18 mouse cellular contexts compared by ENCODE assay signal in genomic region chr6:143145051-143145450, GRCm38 (mm10). TPM values are rescaled to one million over a fixed set of nuclear protein-coding genes. Genes with fewer than 3 reads are reported as not detected.
DNase-seq lines count a peak whose midpoint lies in the region; ATAC-seq and TF ChIP-seq lines count a peak whose summit lies in the region.
"Had no signal": no experiment of that assay in that cellular context is flagged by ENCODE, and none has a peak within 500 bp of the region (broad histone marks: within the 10 kb centered on the region; RNA-seq: fewer than 3 reads in every experiment).

No protein-coding gene starts in this region.

- no peak overlapping the region for H3K27ac ChIP-seq in liver, embryonic 16.5 days (ENCODE audit: low read length)
- no peak overlapping the region for H3K27ac ChIP-seq in liver, embryonic 11.5 days (ENCODE audit: low read depth, low read length)
- H3K27ac ChIP-seq in kidney, embryonic 16.5 days (ENCODE audit: low read length) = 0 out of 2 replicates have a peak overlapping the region, but pooled peaks have one; percentile 8
- peak overlapping the region; percentile 84 for H3K27ac ChIP-seq in small intestine, adult 2 months (ENCODE audit: insufficient read depth, low read depth, low read length)
- no peak overlapping the region for H3K27ac ChIP-seq in hindbrain, embryonic 16.5 days (ENCODE audit: low read depth, low read length)
- H3K27ac ChIP-seq: left cerebral cortex, adult 2 months; midbrain, embryonic 15.5 days; neural tube, embryonic 13.5 days had no signal

- H3K9me3 ChIP-seq in liver, embryonic 16.5 days (replicated peaks; ENCODE audit: control insufficient read depth, low read length) = no peaks in the 10 kb centered on the region
- H3K9me3 ChIP-seq in liver, embryonic 11.5 days (ENCODE audit: control insufficient read depth, low read length) = no peaks in the 10 kb centered on the region
- no peaks in the 10 kb centered on the region for H3K9me3 ChIP-seq in kidney, embryonic 16.5 days (ENCODE audit: low read length)
- H3K9me3 ChIP-seq in hindbrain, embryonic 16.5 days (ENCODE audit: control insufficient read depth, low read length) = no peaks in the 10 kb centered on the region
- H3K9me3 ChIP-seq: midbrain, embryonic 15.5 days; neural tube, embryonic 13.5 days had no signal

- no peak for TF ChIP-seq POLR2A in small intestine, adult 2 months (IDR thresholded peaks at IDR 0.05; ENCODE audit: low read depth, low read length)

- no peak for DNase-seq in liver, embryonic 11.5 days (ENCODE audit: low spot score)
- DNase-seq in Patski (ENCODE audit: low read depth, low spot score) = no peak
- DNase-seq in adrenal gland, adult 2 months = no peak
- DNase-seq in ovary, postnatal 14 days (ENCODE audit: low spot score) = no peak
- DNase-seq: adrenal gland, postnatal 14 days; cerebellum, postnatal 10 days; forebrain, postnatal 0 days; gastrocnemius, postnatal 36 days; lung, postnatal 10 days; right cerebral cortex, adult 18-20 months had no signal

- CTCF ChIA-PET in Patski (lab: Charles Lee) = interaction anchor here (1.4 kb wide), 1 partner anchor 30 kb away, joined by 6 read pairs; no protein-coding TSS in a partner anchor

- no peaks in the 10 kb centered on the region for H3K27me3 ChIP-seq in liver, embryonic 16.5 days (ENCODE audit: control insufficient read depth, insufficient read depth, low read depth, low read length)
- H3K27me3 ChIP-seq in liver, embryonic 11.5 days (replicated peaks; ENCODE audit: control insufficient read depth, insufficient read depth, low read length) = no peaks in the 10 kb centered on the region
- no peaks in the 10 kb centered on the region for H3K27me3 ChIP-seq in Patski
- no peaks in the 10 kb centered on the region for H3K27me3 ChIP-seq in kidney, embryonic 16.5 days (ENCODE audit: insufficient read depth, low read length)
- H3K27me3 ChIP-seq in small intestine, adult 2 months (ENCODE audit: control insufficient read depth, insufficient read depth, low read length) = no peaks in the 10 kb centered on the region
- no peaks in the 10 kb centered on the region for H3K27me3 ChIP-seq in hindbrain, embryonic 16.5 days (replicated peaks; ENCODE audit: control insufficient read depth, insufficient read depth, low read length)
- H3K27me3 ChIP-seq: midbrain, embryonic 15.5 days; neural tube, embryonic 13.5 days had no signal

- H3K9ac ChIP-seq in liver, embryonic 16.5 days (ENCODE audit: low read depth, low read length) = no peak overlapping the region
- no peak overlapping the region for H3K9ac ChIP-seq in liver, embryonic 11.5 days (ENCODE audit: low read depth, low read length)
- H3K9ac ChIP-seq in kidney, embryonic 16.5 days (replicated peaks; ENCODE audit: low read length) = no peak overlapping the region
- H3K9ac ChIP-seq in hindbrain, embryonic 16.5 days (ENCODE audit: low read depth, low read length) = no peak overlapping the region
- H3K9ac ChIP-seq: forebrain, postnatal 0 days; midbrain, embryonic 15.5 days; neural tube, embryonic 13.5 days had no signal

- 43% methylated on average over 7 of the region's 7 CpGs for WGBS in liver, embryonic 16.5 days (ENCODE audit: insufficient replicate concordance)
- WGBS in liver, embryonic 11.5 days = 67% methylated on average over 7 of the region's 7 CpGs
- 28% methylated on average over 7 of the region's 7 CpGs for WGBS in kidney, embryonic 16.5 days
- WGBS in small intestine, adult 2 months = 21% methylated on average over 7 of the region's 7 CpGs
- WGBS in hindbrain, embryonic 16.5 days = 45% methylated on average over 7 of the region's 7 CpGs

- H3K36me3 ChIP-seq in liver, embryonic 16.5 days (ENCODE audit: control insufficient read depth, insufficient read depth) = no peaks in the 10 kb centered on the region
- H3K36me3 ChIP-seq in liver, embryonic 11.5 days (ENCODE audit: control insufficient read depth, insufficient read depth, low read length) = no peaks in the 10 kb centered on the region
- H3K36me3 ChIP-seq in kidney, embryonic 16.5 days (ENCODE audit: insufficient read depth, low read length) = no peaks in the 10 kb centered on the region
- no peaks in the 10 kb centered on the region for H3K36me3 ChIP-seq in small intestine, adult 2 months (ENCODE audit: control insufficient read depth, insufficient read depth, low read length)
- H3K36me3 ChIP-seq in hindbrain, embryonic 16.5 days (ENCODE audit: control insufficient read depth, insufficient read depth, low read length) = no peaks in the 10 kb centered on the region
- H3K36me3 ChIP-seq: G1E; midbrain, embryonic 15.5 days; neural tube, embryonic 13.5 days had no signal

- no peak for TF ChIP-seq CTCF in Patski (IDR thresholded peaks at IDR 0.05)
- TF ChIP-seq CTCF in small intestine, adult 2 months (IDR thresholded peaks at IDR 0.05; ENCODE audit: extremely low read depth, insufficient read length, insufficient replicate concordance, low read depth, low read length) = no peak

- in situ Hi-C loops in Patski (cut with MboI; ENCODE audit: low pct_unique_long_range_greater_than_20kb) = no loop called here

- POLR2A ChIA-PET in Patski (lab: Charles Lee) = no interaction called here

- H3K4me3 ChIP-seq in liver, embryonic 16.5 days (ENCODE audit: low read depth, low read length) = no peak overlapping the region
- H3K4me3 ChIP-seq in liver, embryonic 11.5 days (ENCODE audit: low read depth, low read length) = no peak overlapping the region
- H3K4me3 ChIP-seq in kidney, embryonic 16.5 days (ENCODE audit: low read length) = no peak overlapping the region
- H3K4me3 ChIP-seq in small intestine, adult 2 months (ENCODE audit: low read depth, low read length) = no peak overlapping the region
- no peak overlapping the region for H3K4me3 ChIP-seq in hindbrain, embryonic 16.5 days (ENCODE audit: low read length)
- H3K4me3 ChIP-seq: left cerebral cortex, adult 2 months; midbrain, embryonic 15.5 days; neural tube, embryonic 13.5 days had no signal

- H3K4me2 ChIP-seq in liver, embryonic 16.5 days (ENCODE audit: low read depth, low read length) = no peak overlapping the region
- no peak overlapping the region for H3K4me2 ChIP-seq in liver, embryonic 11.5 days
- H3K4me2 ChIP-seq in kidney, embryonic 16.5 days (replicated peaks; ENCODE audit: low read depth, low read length) = no peak overlapping the region
- H3K4me2 ChIP-seq in hindbrain, embryonic 16.5 days (ENCODE audit: low read length) = no peak overlapping the region
- H3K4me2 ChIP-seq: midbrain, embryonic 15.5 days; neural tube, embryonic 13.5 days had no signal

- peak; percentile 25; the same call in 1 of the 2 replicates for ATAC-seq in liver, embryonic 16.5 days (ENCODE audit: low read depth)
- ATAC-seq in liver, embryonic 11.5 days (replicated peaks; ENCODE audit: low FRiP score) = no peak
- ATAC-seq in Patski = peak; percentile 72
- ATAC-seq in kidney, embryonic 16.5 days (ENCODE audit: low FRiP score, low TSS enrichment) = peak; percentile 66
- ATAC-seq in hindbrain, embryonic 16.5 days = no peak
- ATAC-seq: forebrain, postnatal 0 days; midbrain, embryonic 15.5 days had no signal

- H3K4me1 ChIP-seq in liver, embryonic 16.5 days (ENCODE audit: control insufficient read depth, low read depth, low read length) = no peaks in the 10 kb centered on the region; the same call in 1 of the 2 replicates
- H3K4me1 ChIP-seq in liver, embryonic 11.5 days (replicated peaks; ENCODE audit: control insufficient read depth, insufficient read depth, low read length) = peaks cover 2% of the 10 kb centered on the region; the same call in 1 of the 2 replicates
- peaks cover 29% of the 10 kb centered on the region for H3K4me1 ChIP-seq in kidney, embryonic 16.5 days (ENCODE audit: insufficient read depth, low read length)
- H3K4me1 ChIP-seq in small intestine, adult 2 months (ENCODE audit: control insufficient read depth, insufficient read depth, insufficient read length, low read length) = peaks cover 11% of the 10 kb centered on the region; the same call in 1 of the 2 replicates
- no peaks in the 10 kb centered on the region; the same call in 1 of the 2 replicates for H3K4me1 ChIP-seq in hindbrain, embryonic 16.5 days (ENCODE audit: control insufficient read depth, insufficient read depth, low read depth, low read length)
- H3K4me1 ChIP-seq: neural tube, embryonic 13.5 days had no signal

RNA-seq across cellular contexts. Expression of gene Etnk1, which starts 22.0 kb away (rescaled TPM):
- 7.8 and 8.7 TPM in 2 replicates for polyA plus RNA-seq in liver, embryonic 16.5 days (2015; fragmentation: Nextera tagmentation; extraction: Ambion mirVana)
- 20.0 and 23.6 TPM in 2 replicates for polyA plus RNA-seq in liver, embryonic 11.5 days (2014; fragmentation: Nextera tagmentation; extraction: Ambion mirVana)
- polyA plus RNA-seq in Patski (2021) = 42.2 TPM
- 32.2 and 34.0 TPM in 2 replicates for polyA plus RNA-seq in kidney, embryonic 16.5 days (2015; fragmentation: Nextera tagmentation; extraction: Ambion mirVana)
- polyA plus RNA-seq in small intestine, adult 2 months (2012; rRNA removed) = 65.2 and 77.7 TPM in 2 replicates
- total RNA-seq in adrenal gland, adult 2 months (2021) = 10 to 100 TPM; 92.4 to 98.3 TPM
- 42.0 and 111 TPM in 2 replicates for polyA plus RNA-seq in adrenal gland, adult 2 months (2012; rRNA removed)
- polyA plus RNA-seq in hindbrain, embryonic 16.5 days (2015; fragmentation: Nextera tagmentation; extraction: Ambion mirVana) = 40.5 and 46.6 TPM in 2 replicates

RNA-seq across cellular contexts. Expression of gene C2cd5, which starts 45.1 kb away (rescaled TPM):
- 18.4 and 18.5 TPM in 2 replicates for polyA plus RNA-seq in liver, embryonic 16.5 days (2015; fragmentation: Nextera tagmentation; extraction: Ambion mirVana)
- 24.1 and 25.0 TPM in 2 replicates for polyA plus RNA-seq in liver, embryonic 11.5 days (2014; fragmentation: Nextera tagmentation; extraction: Ambion mirVana)
- 18.7 TPM for polyA plus RNA-seq in Patski (2021)
- 35.3 and 40.3 TPM in 2 replicates for polyA plus RNA-seq in kidney, embryonic 16.5 days (2015; fragmentation: Nextera tagmentation; extraction: Ambion mirVana)
- 5.8 and 15.9 TPM in 2 replicates for polyA plus RNA-seq in small intestine, adult 2 months (2012; rRNA removed)
- 10 to 100 TPM; 12.3 to 19.8 TPM for total RNA-seq in adrenal gland, adult 2 months (2021)
- polyA plus RNA-seq in adrenal gland, adult 2 months (2012; rRNA removed) = 5.3 and 5.9 TPM in 2 replicates
- 39.0 and 41.6 TPM in 2 replicates for polyA plus RNA-seq in hindbrain, embryonic 16.5 days (2015; fragmentation: Nextera tagmentation; extraction: Ambion mirVana)

Comparison
In these comparisons a context has a peak if more than half of its experiments do, and no peak if none do; other contexts are left out.
1. ATAC-seq: peak in liver, embryonic 16.5 days (single experiment), Patski (single experiment) and kidney, embryonic 16.5 days (single experiment); none in liver, embryonic 11.5 days (single experiment) and hindbrain, embryonic 16.5 days (single experiment).
2. H3K27ac ChIP-seq: peak in kidney, embryonic 16.5 days (single experiment) and small intestine, adult 2 months (single experiment); none in liver, embryonic 16.5 days (single experiment), liver, embryonic 11.5 days (single experiment) and hindbrain, embryonic 16.5 days (single experiment).